Mouse (Mus musculus) urinary bladder, postnatal 4 days (tissue): ENCODE results near the gene Clasp1.

Source experiments
- DNase-seq, 2 experiments: peaks; one replicate each; pipeline ENCODE4 v3.0.0; 2021 to 2022; ENCODE audit warnings: low spot score in 2 of 2

Gene Clasp1

GRCm38 (mm10) chr1:118388757-118389453, at the start of gene Clasp1:
Gene Clasp1, plus strand, starts transcription at chr1:118389058.
- peak; percentile 89 to 93 for DNase-seq

DNA sequence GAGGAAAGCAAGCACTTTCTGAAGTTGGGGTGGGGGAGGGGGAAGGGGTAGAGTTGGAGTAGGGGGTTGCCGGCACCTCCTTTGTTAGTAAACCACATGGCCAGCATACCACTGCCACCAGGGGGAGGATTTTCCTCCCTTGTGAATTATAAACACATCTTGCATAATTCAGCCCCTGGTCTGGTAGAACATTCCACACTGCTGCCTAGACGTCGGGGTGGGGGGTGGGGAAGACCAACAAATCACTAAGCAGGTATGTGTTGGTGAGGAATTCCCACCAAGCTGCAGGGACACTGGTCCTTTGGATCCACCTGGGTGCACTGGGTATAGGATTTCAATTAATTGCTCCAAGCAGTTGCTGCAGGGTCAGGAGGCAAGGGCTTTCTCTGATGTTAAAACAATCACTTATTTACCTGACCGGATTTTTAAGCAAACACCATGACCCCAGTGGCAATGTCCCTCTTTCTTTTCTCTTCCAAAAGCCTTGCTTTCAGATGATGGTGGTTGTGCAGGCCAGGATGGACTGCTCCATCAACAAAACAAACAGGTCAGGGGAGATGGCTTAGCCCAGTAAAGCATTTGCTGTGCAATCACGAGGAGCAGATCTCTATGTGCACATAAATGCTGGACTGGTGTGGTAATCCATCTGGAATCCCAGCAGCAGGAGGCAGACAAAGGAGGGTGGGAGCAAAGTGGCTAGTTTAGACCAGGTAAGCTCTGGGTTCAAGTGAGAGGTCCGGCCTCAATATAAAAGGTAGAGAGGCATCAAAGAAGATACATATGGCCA, 45.0 kb upstream of the Clasp1 start:
- DNase-seq = no peak

DNA sequence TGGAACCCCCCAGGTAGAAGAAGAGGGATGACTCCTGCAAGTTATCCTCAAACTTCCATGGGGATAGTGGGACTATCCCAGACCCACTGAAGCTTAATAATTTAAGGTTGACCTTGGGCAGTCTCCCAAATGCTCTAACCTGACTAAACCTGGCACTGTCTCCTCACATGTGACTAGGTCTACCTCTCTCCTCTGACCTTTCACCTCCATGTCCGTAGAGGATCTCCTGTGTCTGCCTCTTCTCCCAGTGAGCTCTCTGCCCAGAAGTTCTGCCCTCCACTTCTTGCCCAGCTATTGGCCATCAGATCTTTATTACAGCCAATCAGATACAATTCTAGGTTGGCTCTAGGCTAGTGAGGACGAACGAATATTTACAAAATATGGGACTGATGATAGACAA, 38.9 kb upstream of the Clasp1 start:
- DNase-seq = no peak

GRCm38 (mm10) chr1:118359071-118359761, 29.6 kb upstream of the Clasp1 start:
- no peak for DNase-seq

DNA sequence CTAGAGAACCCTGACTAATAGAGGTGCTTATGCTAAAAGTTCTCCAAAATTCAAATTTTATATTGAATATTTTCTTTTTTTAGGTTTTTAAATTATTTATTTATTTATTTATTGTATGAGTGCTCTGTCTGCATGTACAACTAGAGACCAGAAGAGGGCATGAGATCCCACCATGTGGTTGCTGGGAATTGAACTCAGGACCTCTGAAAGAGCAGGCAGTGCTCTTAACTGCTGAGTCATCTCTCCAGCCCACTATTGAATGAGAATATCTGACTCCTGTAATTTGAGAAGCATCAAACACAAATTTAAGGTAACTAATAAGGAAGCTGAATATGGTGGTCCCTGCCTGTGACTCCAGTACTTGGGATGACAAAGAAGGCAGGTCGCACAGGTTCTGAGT, 20.9 kb upstream of the Clasp1 start:
- DNase-seq = no peak

DNA sequence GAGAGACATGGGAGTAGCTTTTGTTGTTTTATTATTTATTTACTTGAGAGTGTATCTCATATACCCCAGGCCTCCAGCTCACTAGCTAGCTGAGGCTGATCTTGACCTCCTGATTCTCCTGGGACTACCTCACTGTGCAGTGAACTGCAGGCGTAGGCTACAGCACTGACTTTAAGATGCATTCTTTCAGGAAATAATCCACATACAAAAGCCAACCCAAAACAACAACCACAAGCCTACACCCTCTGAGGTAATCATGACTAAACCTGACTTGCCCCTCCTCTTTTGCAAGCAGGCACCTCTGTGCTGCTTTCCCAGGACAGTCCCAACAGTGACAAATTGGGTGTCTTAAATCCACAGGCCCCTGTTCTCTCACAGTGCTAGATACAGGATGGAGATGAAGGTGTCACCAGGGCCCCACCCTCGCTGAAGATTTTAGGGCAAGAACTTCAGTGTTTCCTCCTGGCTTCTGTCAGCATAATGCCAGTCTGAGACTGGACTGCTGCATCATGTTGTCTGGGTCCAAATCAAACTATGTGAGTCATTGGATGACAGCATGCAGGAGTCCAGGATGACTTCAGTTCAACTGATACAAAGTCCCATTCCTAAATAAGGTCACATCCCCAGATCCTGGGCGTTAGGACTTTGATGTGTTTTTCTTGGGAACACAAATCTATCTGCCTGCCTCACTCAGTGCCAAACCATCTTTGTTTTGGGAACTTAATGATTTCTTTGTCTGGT, 20.0 kb upstream of the Clasp1 start:
- no peak for DNase-seq

- no peak for DNase-seq
Observed at GRCm38 (mm10) chr1:118377784-118378183, 11.1 kb upstream of the Clasp1 start.

GRCm38 (mm10) chr1:118380105-118380786, 8.6 kb upstream of the Clasp1 start:
- DNase-seq = no peak

DNA sequence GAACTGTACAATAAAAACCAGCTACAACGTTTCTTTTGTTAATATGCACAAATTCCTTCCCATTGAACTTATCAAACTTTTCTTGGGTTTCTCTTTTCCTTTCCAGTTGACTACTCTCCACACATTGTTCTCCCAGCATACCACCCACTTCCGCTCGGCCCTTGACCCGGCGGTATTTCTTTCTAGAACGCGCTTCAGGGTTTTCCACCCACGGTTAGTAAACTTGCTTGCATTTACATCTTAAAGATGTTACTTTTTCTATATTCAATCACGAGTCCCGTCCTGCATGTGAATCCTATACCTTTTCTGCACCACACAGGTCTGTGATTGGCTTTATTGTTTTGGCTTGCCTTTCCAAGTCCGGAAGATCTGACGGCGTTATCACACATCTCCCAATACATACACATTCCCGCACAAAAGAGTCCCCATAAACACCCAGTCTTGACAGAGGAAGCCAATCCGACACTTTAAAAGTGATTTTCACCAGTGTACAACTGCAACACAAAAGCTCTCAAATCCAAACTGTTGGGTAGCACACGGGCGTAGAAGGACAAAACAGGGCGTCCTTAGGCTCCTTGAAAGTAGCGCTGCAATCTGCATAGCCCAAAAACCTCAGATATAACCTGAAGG, 616 bp upstream of the Clasp1 start:
- peak; percentile 59 to 76 for DNase-seq

DNA sequence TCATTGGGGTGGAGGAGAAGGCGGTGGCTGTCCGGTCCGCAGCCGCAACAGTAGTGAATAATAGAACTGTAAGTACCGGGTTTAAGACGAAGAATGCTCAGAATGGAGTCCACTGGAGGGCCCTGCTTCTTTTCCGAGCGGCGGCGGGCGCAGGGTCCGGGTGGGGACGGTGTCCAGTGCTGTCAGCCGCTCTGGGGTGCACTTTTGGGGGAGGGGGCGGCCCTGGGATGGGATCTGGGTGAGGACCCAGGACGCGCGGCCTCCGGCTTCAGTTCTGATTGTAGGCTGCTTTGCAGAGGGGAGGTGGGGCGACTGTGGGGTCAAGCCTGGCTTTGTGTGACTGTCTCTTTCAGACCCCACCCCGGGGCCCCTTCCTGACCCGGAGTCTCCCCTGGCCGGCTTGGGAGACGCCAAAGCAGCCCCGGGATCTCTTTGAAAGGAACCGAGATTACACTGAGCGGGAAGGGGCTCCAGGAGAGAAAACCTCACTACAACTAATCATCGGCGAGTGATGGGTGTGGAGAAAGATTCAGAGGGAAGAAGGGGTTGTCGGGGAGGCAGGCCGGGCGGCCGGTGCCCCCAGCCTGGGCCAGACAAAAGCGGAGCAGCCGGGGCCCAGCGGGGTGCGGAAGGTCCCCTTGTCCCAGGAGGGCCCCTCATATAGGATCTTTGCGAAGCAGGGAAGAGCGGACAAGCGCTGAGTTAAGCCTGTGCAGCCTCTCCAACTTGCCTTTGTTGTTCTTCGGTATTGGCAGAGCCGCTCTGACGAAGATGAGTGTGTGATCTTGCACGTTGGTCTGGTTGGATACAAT, 802 bp downstream of the Clasp1 start:
- peak; percentile 58 to 65 for DNase-seq

DNA sequence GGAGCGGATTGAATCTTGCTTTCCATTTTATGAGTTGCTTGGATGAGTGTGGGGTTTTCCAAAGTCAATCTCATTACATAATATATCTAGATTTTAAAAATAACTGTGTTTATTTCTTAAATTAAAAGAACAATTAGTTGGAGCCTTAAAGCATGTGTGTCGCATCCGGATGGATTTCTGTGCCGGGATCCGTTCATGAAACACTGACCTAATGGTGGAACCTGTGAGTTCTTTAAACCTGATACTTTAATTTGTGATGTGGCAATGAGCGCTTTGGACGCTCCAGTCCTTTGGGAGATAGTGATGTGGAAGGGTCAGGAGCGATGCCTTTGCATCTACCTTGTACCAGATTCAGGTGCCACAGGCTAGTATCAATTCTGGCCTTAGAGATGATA, 1.4 kb downstream of the Clasp1 start:
- no peak for DNase-seq

DNA sequence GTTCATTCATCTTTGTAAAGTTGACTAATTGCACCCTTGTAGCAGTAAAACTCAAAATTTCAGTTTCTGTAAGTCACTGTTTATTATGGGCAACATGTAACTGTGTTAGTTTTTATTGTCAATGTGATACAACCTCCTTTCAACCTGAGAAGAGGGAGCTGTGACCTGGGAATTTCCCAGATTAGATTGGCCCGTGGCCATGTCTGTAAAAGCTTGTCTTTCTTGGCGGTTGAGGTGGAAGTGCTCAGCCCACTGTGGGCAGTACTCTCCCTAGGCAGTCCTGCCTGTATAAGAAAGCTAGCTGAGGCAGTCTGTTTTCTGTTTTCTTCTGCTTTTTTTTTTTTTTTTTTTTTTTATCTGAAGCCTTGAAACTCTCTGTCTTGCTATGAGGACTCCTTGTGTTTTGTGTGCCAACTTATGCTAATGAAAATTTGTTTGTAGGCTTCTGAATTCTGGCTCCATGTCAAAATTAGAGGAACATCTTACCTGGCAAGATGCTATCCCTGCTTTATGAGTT, 2.1 kb downstream of the Clasp1 start:
- no peak for DNase-seq

GRCm38 (mm10) chr1:118392246-118392645, 3.4 kb downstream of the Clasp1 start:
- no peak for DNase-seq

- DNase-seq = no peak
Observed at GRCm38 (mm10) chr1:118393916-118394315, 5.1 kb downstream of the Clasp1 start.

DNA sequence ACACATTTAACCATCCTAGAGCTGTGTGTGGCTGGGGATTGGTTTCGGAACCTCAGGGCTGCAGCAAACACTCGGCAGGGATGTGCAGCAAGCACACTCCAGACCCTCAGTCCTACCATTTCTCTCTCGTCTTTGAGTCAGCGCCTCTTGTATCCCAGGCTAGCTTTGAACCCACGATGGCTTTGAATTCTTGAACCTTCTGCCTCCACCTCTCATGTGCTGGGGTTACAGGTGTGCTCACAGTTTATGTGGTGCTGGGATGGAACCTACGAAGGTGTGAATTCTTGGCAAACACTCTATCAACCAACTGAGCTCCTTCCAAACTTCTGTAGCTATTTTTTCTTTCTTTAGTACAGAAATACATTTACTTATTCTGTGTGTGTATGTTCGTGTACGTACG, 9.0 kb downstream of the Clasp1 start:
- no peak for DNase-seq

GRCm38 (mm10) chr1:118398567-118398966, 9.7 kb downstream of the Clasp1 start:
- no peak for DNase-seq

DNA sequence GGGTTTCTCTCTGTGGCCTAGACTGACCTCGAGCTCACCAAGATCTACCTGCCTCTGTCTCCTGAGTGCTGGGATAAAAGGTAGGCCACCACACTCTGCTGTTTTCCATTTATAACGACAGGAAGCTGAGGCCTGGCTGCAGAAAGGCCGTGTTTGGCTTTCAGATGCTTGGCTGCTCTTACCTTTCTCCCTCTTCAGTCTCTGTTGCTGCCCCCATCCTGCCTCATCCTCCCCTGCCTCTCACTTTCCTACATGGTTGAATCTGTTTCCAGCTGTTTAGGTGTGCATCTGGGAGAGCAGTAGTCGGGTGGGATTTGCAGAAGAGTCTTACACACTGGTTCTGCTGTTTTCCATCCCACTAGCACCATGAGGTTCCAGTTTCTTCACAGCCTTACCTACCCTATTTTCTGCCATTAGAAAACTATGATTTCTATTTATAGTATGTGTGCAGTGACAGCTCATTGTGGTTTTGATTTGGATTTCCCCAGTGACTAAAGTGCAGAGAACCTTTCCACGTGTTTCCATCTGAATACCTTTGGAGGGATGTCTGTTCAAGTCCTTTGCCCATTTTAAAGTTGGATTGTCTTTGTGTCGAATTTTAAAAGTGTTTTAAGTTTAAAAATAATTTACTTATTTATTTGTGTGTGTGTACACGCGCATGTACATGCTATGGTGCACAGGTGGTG, 10.9 kb downstream of the Clasp1 start:
- DNase-seq = no peak

DNA sequence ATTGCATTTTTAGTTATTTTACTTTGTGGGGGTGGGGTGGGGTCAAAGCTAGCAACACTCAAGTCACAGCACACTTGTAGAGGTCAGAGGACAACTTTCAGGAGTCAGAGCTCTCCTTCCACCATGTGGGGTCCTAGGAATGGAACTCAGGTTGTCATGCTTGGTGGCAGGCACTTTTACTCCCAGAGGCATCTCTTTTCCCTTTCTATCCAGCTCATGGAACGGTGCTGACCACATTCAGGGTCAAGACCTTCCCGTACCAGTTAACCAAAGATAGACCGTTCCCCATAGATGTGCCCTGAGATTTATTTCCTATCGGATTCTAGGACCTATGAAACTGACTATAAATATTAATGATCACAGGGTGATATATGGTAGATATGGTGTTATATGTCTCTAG, 13.1 kb downstream of the Clasp1 start:
- no peak for DNase-seq

DNA sequence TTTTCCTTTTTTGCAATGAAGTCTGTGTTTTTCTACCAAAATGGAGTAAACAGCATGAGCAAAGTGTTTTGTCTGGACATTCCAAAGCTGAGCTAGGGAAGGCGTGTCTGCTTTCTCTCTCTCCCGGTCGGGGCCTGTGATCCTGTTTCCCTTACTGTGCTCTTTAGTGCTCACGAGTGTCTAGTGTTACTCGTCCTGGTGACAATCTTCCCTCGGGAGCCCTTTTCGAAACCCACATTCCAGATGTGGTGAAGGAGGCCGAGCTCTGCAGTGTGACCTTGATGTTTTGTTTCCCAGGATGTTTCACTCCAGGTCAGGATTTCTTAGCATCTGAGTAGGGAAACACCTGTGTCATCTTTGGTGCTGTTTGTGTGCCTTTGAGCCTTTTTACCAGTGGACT, 13.7 kb downstream of the Clasp1 start:
- no peak for DNase-seq
